Mouse (Mus musculus) G1E (cell line): ENCODE data around the gene Cep250.

ENCODE experiments used
- CTCF ChIP-seq: IDR thresholded peaks from 2 replicates; pipeline ENCODE4 v1.5.1; 2012; ENCODE audit warnings: low read depth, low read length, inconsistent platforms, mixed read lengths
- GATA1 ChIP-seq: IDR thresholded peaks from 2 replicates; pipeline ENCODE4 v1.6.1; 2012; ENCODE audit warnings: borderline replicate concordance, low read length, inconsistent platforms, mixed read lengths
- GATA2 ChIP-seq: IDR thresholded peaks from 2 replicates; pipeline ENCODE4 v1.6.1; 2012; ENCODE audit warnings: low read depth, low read length, inconsistent platforms, borderline replicate concordance
- TAL1 ChIP-seq: conservative IDR thresholded peaks from 2 replicates; pipeline ENCODE4 v1.6.1; 2012; ENCODE audit warnings: low read depth, low read length, inconsistent platforms, mixed read lengths

DNA sequence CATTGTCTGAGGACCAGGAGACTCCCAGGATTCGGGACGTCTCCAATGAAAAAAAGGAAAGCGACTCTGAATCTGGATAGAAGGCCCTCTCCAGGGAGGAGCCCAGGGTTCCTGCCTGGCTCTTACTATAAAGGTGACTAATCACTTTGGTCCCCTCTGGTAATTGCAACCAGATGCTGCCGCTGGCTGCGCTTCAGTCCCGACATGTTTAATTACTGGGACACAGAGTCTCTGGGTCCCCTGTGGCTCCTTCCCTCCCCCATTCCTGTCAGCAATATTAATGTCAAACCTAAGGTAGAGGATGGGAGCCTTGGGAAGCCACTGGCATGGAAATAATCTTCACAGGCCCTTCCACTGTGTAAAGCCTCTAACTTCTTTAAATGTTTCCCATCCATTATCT, 6.9 kb upstream of the Cep250 start:
- TF ChIP-seq CTCF = no peak
- TF ChIP-seq GATA2 = no peak
- no peak for TF ChIP-seq TAL1
- TF ChIP-seq GATA1 = no peak
